Mouse (Mus musculus) cerebellum, adult 8-10 months (tissue): ENCODE results near the gene Il11ra1.

Experiments used
- DNase-seq: peaks from one replicate; pipeline ENCODE4 v3.0.0; 2022

Il11ra1 gene

GRCm38 (mm10) chr4:41711705-41712375, 12.1 kb downstream of the Il11ra1 start:
- no peak for DNase-seq

GRCm38 (mm10) chr4:41712421-41713196, 12.8 kb downstream of the Il11ra1 start:
- no peak for DNase-seq

- peak; percentile 88 for DNase-seq
Observed at GRCm38 (mm10) chr4:41713197-41714067, 13.6 kb downstream of the Il11ra1 start, which contains the start of gene Rpp25l. TSS of gene Rpp25l (minus strand) at chr4:41713534.

GRCm38 (mm10) chr4:41714276-41714675, 14.5 kb downstream of the Il11ra1 start:
- peak; percentile 73 for DNase-seq

- no peak for DNase-seq
Observed at GRCm38 (mm10) chr4:41715082-41715481, 15.3 kb downstream of the Il11ra1 start.

- no peak for DNase-seq
Observed at GRCm38 (mm10) chr4:41715596-41715995, 15.8 kb downstream of the Il11ra1 start.

GRCm38 (mm10) chr4:41716834-41717233, 17.0 kb downstream of the Il11ra1 start:
- DNase-seq: no peak

- DNase-seq: peak; percentile 85
Observed at GRCm38 (mm10) chr4:41722918-41723351, 23.1 kb downstream of the Il11ra1 start, which contains the start of gene Dctn3. TSS of gene Dctn3 (minus strand) at chr4:41723170.

- no peak for DNase-seq
Observed at GRCm38 (mm10) chr4:41726826-41727621, 27.2 kb downstream of the Il11ra1 start.

- DNase-seq: no peak
Observed at GRCm38 (mm10) chr4:41731052-41731765, 31.4 kb downstream of the Il11ra1 start, which contains the start of gene Arid3c. TSS of gene Arid3c (minus strand) at chr4:41731142.

GRCm38 (mm10) chr4:41737602-41738255, 37.9 kb downstream of the Il11ra1 start:
- peak; percentile 63 for DNase-seq

GRCm38 (mm10) chr4:41738256-41738603, 38.4 kb downstream of the Il11ra1 start:
- no peak for DNase-seq

GRCm38 (mm10) chr4:41739260-41739659, 39.5 kb downstream of the Il11ra1 start:
- no peak for DNase-seq

GRCm38 (mm10) chr4:41740380-41741157, 40.8 kb downstream of the Il11ra1 start:
- DNase-seq: peak; percentile 60

GRCm38 (mm10) chr4:41741158-41741560, 41.4 kb downstream of the Il11ra1 start:
- peak; percentile 94 for DNase-seq

- DNase-seq: no peak
Observed at GRCm38 (mm10) chr4:41744131-41744530, 44.3 kb downstream of the Il11ra1 start.

GRCm38 (mm10) chr4:41745021-41745420, 45.2 kb downstream of the Il11ra1 start:
- DNase-seq: no peak

GRCm38 (mm10) chr4:41754797-41755337, 55.1 kb downstream of the Il11ra1 start, which contains the start of gene Galt:
TSS of gene Galt (plus strand) at chr4:41755228.
- DNase-seq: no peak
